Mouse (Mus musculus): ENCODE data around the gene Dytn. TPM values are rescaled to one million over a fixed set of nuclear protein-coding genes. Genes with fewer than 3 reads are reported as not detected.
"Not testable (repeated sequence)": the region's sequence is repeated elsewhere in the genome, so short reads cannot be mapped to it uniquely, and the experiment has no call there.

Gene Dytn
- total RNA-seq (2015), result not detected in 2 replicates
- not detected in 2 replicates for total RNA-seq (2017)

DNA sequence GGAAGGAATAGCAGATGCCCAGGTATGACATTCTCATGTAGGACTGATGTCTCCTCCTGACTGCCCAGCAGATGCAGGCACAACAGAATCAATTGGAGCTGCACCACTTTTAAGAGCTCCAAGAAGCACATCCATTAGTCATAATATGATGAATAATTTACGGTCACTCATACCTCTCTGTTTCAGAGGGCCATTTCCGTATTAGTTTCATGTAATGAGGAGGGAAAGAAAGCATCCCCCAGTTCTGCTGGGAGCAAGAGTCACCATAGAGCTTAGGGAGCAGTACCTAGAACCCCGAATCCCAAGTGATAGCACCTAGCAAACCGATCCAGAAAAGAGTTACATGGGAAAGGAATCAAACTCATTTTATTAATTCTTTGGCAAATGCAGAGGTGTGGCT, at the start of gene Dytn:
Gene Dytn, minus strand, starts transcription at position 101 of the 400 bp plus-strand sequence.
- no peak for ATAC-seq (ENCODE audit: poor library complexity, severe bottlenecking)

DNA sequence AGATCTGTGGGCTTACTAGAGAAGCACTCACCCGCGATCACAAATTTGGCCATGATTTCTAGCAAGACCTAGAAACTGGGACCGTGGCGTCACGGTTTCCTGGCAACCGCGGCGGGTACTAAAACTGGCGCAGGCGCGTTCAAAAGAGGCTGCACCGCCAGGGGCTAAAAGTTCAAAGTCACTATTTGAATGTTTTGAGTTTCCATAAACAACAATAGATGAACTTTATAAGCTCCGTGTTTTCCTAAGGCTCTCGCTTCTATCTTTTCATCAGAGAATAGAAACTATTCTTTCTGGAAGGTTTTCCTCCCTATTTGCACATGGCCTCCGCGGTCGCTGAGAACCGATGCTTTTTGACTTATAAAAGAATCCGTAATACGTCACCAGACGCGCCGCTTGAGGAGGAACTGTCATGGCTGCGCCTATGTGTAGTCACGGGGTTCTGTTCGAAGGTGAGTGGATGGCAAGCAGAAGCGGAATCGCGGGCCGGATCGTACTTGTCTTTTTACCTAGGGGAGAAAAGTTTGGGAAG, 43.6 kb upstream of the Dytn start, which contains the start of the genes Mdh1b and Fastkd2:
Gene Mdh1b, minus strand, starts transcription at position 79 of the 532 bp plus-strand sequence.
Gene Fastkd2, plus strand, starts transcription at position 375 of the 532 bp plus-strand sequence.
- peak; percentile 100 for ATAC-seq (ENCODE audit: poor library complexity, severe bottlenecking)

DNA sequence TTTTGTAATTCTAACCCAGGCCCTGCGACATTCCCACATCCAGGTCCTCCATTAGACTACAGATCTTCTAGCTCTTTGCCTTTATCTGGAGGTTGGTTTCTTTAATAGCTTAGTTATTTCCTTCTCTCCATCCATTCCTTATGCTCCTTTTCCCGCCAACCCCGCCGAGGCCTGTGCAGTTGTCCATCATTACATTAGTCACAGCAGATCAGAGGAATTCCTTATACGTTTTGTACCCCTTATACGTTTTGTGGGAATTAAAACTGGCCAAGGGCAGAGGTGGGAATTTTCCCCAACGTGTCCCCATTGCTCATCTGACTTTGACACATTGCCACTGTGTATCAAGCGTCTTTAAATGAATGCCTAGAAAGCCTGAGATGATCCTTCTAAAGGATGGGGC, 43.1 kb upstream of the Dytn start:
- ATAC-seq (ENCODE audit: poor library complexity, severe bottlenecking), result no peak

DNA sequence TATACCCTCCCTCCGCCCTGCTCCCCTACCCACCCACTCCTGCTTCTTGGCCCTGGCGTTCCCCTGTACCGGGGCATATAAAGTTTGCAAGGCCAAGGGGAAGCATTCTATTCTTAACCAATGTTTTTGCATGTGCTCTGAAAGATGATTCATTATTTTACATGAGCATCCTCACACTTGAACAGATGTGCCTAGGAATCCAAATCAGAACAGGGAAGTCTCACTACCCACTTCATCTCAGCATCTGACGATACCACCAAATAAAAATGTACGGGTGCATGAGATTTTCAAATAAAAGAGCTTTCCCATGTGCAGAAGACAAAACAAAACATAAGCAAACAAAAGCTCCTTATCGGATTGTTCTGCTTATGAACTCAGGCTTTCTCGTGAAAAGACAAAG, 33.4 kb upstream of the Dytn start:
- no peak for ATAC-seq (ENCODE audit: poor library complexity, severe bottlenecking)

DNA sequence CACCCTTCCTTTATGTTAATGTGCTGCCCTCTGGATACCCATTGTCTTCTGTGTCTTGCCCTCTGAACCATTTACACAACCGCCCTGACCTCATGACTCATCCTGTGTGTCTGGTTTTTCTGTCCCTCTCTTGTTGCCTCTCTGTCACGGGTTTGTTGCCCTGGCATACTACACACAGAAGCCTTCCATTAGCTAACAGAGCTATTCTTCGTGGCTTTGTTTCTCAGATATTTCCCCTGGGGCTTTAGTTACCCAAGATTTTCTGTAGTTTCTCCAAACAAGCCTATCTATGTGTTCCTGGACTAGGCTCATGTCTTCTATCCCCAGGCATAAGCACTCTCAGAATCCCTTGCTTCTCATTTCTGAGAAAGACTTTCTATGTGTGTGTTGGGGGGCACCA, 22.1 kb upstream of the Dytn start:
- ATAC-seq (ENCODE audit: poor library complexity, severe bottlenecking), result no peak

DNA sequence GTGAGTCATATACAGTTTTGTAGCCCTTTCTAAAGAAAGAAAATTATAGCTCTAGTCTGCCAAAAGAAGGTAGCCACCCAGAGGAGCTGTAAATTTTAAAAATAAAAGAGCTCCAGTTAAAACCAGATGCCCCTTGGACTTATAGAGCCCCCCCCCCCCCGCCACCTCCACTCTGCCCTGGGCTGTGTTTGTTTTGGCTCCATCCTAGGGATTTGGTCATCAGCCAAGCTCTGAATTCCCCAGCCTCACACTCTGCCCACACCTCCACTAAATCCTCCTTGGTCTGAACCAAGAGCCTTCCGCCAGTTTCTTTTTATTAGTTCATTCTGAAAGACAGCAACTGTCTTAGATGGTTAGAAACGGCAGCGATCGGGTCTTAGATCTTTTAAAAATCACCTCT, 19.0 kb upstream of the Dytn start:
- ATAC-seq (ENCODE audit: poor library complexity, severe bottlenecking), result no peak

DNA sequence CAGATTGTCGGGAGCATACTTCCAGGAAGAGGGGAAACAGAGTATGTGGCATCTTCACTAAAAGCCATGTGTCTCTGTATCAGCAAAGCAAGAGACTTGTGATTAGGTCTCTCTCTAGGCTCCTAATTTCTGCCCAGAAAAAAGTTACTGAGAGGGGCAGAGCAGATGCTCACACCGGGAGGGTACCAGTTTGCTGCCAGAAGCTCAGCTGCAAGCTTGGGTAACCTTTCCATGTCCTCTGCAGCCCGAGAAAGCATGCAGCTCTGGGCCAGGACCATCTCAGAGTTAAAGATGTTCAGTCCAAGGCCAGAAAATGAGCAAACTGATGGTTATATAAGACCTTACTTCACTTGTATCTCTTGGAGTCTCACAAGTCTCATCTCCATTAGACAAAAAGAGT, 10.1 kb upstream of the Dytn start:
- ATAC-seq (ENCODE audit: poor library complexity, severe bottlenecking), result no peak

DNA sequence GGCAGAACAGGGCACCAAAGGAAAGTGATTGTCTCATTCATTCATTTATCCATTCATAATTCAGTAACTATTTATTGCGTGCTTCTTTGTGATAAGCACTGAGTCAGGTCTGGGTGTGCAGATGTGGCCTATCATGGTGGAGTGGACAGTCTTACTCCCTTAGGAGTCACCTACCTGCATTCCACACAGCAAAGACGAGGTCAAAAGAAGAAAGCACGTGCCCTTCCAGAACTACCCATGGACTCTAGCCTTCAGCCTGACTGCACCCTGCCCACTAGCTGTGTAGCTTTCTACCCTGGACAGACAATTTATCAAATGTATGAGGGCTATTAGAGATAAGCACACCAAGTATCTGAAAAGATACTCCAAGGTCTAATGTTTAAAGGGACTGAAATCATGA, 10.8 kb downstream of the Dytn start:
- no peak for ATAC-seq (ENCODE audit: poor library complexity, severe bottlenecking)

DNA sequence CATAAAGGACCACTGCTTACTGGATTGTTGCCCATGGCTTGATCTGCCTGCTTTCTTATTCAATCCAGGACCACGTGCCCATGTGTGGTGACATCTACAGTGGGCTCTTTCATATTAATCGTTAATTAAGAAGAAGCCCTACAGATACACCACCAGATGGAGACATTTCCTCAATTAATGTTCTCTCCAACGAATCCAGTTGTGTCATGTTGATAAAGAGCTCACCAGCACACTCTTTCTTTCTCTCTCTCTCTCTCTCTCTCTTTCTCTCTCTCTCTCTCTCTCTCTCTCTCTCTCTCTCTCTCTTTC, 17.9 kb downstream of the Dytn start:
- ATAC-seq (ENCODE audit: poor library complexity, severe bottlenecking), result no peak

DNA sequence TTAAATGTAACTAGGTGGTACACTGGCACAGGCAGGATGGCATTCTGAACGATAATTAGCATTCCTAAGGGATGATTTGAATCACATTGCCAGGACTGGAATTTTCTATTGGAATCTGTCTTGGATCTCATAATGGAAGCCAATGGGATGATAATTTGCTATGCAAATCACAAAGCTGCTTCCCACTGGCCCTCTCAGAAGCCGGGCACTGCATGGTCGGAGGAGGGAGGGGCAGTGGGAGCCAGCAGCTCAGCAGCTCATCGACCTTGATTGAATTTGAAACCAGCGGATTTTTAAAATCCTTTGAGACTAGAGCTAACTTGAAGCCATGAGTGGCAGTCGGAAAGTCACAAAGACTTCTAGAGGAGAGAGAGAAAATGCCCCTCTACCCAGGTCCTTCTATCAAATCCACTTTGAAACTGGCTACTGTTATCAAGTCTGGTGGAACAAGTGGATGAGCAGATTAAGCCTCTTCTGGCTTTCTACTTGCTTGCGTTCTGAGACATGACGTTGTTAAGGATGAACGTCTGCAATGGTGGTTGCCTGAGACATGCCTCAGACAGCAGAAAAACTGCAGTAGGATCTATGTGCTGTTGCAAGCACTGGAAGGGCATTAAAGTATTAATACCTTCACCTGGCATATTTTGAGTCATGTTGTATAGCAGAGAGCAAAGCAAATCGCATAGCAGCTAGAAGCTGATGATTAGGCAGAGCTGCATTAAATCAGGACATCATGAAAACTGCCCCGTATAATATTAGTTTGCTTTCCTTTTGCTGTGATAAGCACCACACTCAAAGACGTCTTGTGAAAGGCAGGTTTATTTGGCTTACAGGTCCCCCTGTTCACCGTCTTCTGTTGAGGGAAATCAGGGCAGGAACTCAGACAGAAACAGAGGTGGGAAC, 18.5 kb downstream of the Dytn start:
- ATAC-seq (ENCODE audit: poor library complexity, severe bottlenecking), result no peak

DNA sequence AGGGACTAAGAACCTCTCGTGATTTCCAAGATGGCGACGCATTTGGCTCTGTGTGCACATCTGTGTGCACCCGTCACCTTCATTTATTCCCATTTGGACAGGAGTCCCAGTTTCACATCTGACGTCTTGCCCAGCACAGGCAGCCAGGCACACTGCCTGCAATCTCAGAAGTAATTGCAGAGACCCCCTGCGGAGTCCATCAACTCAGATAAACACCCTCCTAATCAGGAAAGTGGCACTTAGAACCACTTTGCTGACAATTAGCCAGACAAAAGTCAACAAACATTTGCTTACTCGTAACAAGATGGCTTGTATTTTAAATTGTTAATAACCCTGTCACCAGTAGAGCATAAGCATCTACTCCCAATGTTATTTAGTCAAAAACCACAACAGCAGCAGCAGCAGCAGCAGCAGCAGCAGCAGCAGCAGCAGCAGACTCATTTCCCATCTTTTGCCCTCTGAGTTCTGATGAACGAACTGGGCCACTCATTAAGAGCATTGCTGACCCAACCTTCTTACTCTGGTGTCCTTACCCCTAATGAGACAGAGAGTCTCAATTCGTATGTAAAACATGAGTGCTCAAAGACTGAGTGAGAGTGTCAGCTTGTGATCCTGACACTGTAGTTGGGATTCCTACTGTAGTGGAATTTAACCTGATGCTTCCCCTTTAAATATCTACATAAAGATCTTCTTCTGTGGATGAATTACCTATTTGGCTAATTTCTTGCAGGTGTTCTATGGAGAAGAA, 19.4 kb downstream of the Dytn start:
- no peak for ATAC-seq (ENCODE audit: poor library complexity, severe bottlenecking)

DNA sequence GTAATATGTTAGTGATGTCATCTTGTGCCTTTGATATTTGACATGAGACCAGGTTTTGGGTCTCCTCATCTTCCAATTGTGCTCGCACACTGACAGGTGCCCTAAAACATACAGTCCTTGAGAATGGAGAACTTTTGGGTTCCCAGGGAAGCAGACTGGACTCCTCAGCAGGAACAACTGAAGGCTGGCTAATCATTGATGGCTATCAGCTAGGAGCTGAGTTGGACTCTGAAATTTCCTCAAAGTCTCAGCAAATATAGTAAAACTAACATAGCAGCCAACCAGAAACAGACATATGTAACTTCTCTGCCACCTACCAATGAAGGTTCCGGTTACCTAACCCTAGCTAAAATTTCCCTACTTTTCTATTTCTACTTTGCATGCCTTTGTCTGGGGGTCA, 20.6 kb downstream of the Dytn start:
- no peak for ATAC-seq (ENCODE audit: poor library complexity, severe bottlenecking)

DNA sequence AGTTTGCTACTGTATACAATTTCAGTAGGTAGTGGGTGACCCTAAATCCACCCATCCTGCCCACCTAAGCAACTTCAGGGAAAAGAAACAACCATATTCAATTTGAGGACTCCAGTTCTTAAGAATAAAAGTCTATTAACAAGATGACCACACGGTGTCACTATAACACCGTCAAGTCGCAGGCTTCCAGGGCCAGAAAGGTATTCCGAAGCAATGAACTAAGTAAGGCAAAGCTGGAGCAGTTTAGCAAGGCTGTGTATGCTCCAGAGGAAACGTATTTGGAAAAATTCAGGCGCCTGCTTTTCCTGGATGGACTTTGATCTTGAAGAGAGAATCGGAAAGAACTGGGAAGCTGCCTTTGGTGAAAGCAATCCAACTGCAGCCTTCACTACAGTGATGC, 27.1 kb downstream of the Dytn start:
- ATAC-seq (ENCODE audit: poor library complexity, severe bottlenecking), result peak; percentile 64

DNA sequence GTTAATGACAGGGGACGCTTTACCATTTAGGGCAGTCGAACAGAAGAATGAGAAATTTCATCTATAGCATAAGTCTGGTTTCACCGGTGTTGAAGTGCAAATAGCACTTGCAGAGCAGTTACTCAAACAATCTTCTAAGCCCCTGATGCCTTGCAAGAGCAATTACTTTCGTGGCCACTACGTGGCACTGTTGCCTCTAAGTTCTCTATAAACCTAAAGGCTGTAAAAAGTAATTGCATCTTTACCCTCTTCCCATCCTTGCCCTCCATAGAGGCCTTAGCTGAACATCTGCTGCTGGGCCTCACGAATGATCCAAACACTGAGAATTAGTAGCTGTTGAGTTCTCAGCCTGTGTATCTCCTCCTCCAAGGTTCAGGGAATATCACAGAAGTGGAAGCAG, 28.7 kb downstream of the Dytn start:
- ATAC-seq (ENCODE audit: poor library complexity, severe bottlenecking), result peak; percentile 85

DNA sequence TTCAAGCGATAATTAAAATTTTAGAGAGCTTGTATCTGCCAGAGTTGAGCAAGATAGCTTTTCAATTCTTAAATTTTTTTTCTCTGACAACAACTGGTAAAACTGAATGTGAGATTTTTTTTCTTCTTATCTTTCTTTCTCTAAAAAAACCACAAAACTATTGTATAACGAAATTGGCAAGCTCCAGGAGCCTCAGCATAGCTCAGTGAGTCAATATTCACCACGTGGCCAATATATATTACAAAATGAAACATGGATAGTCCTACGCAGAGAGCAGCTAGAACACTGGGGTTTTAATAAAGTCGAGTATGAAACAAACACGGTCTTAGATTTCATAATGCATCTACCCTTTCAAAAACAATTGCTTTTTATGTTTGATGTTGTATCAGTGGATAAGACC, 46.8 kb downstream of the Dytn start:
- no peak for ATAC-seq (ENCODE audit: poor library complexity, severe bottlenecking)

DNA sequence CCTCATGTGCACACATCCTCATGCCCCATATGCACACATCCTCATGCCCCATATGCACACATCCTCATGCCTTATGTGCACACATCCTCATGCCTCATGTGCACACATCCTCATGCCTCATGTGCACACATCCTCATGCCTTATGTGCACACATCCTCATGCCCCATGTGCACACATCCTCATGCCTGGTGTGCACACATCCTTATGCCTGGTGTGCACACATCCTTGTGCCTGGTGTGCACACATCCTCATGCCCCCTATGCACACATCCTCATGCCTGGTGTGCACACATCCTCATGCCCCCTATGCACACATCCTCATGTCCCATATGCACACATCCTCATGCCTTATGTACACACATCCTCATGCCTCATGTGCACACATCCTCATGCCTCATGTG, 56.3 kb downstream of the Dytn start:
- not testable (repeated sequence) for ATAC-seq (ENCODE audit: poor library complexity, severe bottlenecking)

DNA sequence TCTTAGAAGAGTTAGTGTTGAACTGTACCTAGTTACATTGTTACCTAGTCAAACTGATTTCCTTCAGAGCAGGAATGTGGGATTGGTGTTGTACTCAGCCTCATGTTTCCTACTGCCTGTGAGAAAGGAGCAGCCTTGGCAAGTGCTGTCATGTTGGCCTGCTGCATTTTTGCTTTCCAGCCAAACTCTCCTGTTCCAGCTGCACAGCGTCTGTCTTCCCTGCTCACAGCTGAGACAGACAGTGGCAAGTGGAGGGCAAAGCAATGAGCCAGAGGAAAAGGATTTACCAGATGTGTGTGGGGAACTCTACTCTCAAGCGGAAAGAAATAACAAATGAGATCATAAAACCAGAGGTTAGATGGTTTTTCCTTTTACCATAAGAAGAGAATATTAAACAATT, 58.5 kb downstream of the Dytn start:
- ATAC-seq (ENCODE audit: poor library complexity, severe bottlenecking), result no peak

DNA sequence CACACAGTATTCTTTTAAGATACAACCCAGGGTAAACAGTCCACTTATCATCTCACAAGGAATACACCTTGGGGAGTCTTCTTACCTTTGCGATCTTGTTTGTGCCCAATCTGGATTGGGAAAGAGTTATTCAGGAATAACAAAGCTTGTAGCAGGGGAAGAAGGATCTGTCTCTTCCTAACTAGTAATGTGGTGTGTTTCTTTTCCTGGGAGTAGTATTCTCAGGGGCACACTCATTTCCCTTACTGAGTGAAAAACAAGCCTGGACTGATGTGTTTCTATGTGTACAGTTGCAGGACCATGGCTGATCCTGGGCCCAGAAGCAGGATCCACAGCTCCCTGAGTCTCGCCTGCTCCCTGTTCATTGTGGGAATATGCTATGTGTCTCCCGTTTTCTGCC, 71.1 kb downstream of the Dytn start, which contains the start of gene Gm39653:
Gene Gm39653, plus strand, starts transcription at position 301 of the 400 bp plus-strand sequence.
- no peak for ATAC-seq (ENCODE audit: poor library complexity, severe bottlenecking)

DNA sequence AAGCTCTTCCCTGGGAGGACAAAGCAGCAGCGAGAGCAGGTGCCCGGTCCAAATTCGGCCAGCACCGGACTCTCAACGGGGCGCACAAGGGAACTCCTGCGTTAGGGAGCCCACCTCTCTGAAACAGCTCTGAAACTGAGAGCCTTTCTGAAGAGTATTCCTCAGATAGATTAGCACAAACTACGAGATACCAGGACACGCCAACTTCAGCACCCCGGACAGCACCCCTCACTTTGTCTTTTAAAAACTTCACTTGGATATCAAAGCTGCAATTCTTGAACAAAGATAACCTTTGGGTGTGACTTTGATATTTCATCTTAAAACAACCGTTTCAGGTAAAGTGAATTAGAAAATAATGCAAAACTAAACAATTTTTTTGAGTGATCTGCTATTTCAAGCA, 72.1 kb downstream of the Dytn start:
- ATAC-seq (ENCODE audit: poor library complexity, severe bottlenecking), result no peak

DNA sequence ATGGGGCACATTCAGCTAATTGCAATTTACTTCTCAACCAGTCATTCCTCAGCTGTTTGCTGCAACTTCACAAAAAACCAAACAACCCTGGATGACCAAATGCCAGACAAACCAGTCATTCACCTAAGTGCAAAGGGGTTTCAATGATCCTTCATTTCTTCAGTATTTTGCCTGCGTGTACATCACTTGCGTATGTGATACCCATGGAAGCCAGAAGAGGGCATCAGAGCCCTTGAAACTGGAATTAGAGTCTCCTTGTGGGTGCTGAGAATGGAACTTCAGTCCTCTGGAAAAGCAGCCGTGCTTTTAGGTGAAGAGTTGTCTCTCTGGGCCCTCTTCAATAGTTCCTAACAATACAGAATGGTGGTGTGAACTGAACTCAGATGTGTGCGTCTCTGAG, 77.1 kb downstream of the Dytn start:
- no peak for ATAC-seq (ENCODE audit: poor library complexity, severe bottlenecking)

DNA sequence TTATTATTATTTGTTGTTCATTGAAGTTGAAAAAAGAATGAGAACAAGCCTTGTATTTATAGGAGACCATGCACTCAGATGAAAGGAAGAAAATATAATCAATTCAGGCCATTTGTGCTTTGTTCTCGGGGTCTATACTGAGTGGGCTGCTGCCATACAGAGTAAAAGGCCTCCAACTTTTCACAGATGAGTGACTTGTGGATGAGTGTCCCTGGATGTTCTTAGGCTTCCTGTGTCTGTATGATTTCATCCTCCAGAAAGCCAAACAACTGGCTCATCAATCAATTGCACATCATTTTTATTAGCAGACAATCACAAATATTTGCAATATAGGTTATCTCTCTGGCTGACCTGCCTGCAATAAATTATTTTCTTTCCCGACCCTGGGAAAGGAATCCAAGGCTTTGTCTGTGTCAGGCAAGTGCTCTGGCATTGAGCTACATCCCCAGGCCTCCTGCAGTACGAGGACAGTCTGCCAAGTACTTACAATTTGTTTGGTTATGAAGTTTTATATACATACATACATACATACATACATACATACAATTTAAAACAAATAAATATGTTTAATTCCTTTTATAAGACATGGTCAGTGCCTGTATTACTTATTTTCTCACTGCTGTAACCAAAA, 82.7 kb downstream of the Dytn start:
- no peak for ATAC-seq (ENCODE audit: poor library complexity, severe bottlenecking)

Data from megakaryocyte, adult 5-6 weeks (primary cell).